Mouse (Mus musculus) thymus, adult 2 months (tissue): Measurements from ENCODE around the gene Klhl26.

Experiments
- CTCF ChIP-seq: fragments of 200-500 bp; IDR thresholded peaks from 2 replicates; pipeline ENCODE4 v1.5.1; 2012; ENCODE audit warnings: mild to moderate bottlenecking, control low read depth, low read length, moderate library complexity, borderline replicate concordance; ENCODE audit not compliant: control insufficient read depth, poor library complexity, insufficient read depth; ENCODE audit errors: extremely low read depth
- POLR2A ChIP-seq: fragments of 200-500 bp; IDR thresholded peaks from 2 replicates; pipeline ENCODE4 v1.6.1; 2012; ENCODE audit warnings: mild to moderate bottlenecking, low read length, control low read depth, moderate library complexity; ENCODE audit not compliant: control insufficient read depth, poor library complexity, insufficient read depth; ENCODE audit errors: extremely low read depth

GRCm38 (mm10) chr8:70522592-70523403 lies 46.0 kb upstream of the Klhl26 start:
- TF ChIP-seq CTCF (peak; percentile 76), POLR2A (peak; percentile 77)
